Mouse (Mus musculus) CH12.LX (cell line): ENCODE data around the gene Imp4.

Experiments
- JUND ChIP-seq: conservative IDR thresholded peaks from 2 replicates; pipeline ENCODE4 v1.6.1; 2011; ENCODE audit warnings: low read depth, low read length, improper control_type of control experiment
- POLR2AphosphoS2 ChIP-seq: IDR thresholded peaks from 2 replicates; pipeline ENCODE4 v1.6.1; 2011; ENCODE audit warnings: low read depth, low read length, improper control_type of control experiment

GRCm38 (mm10) chr1:34465445-34465844 lies 25.8 kb downstream of the Imp4 start:
- TF ChIP-seq POLR2AphosphoS2 (no peak), JUND (no peak)
